Mouse (Mus musculus) limb, embryonic 12.5 days (tissue): ENCODE data around the gene Ldb1. TPM values are rescaled to one million over a fixed set of nuclear protein-coding genes. Genes with fewer than 3 reads are reported as not detected.
A peak's percentile ranks its signal among the peaks of the same experiment; 100 is the strongest.
"Not testable (repeated sequence)": the region's sequence is repeated elsewhere in the genome, so short reads cannot be mapped to it uniquely, and the experiment has no call there.

Source experiments
- ATAC-seq: fragments of 200-750 bp; cut with Nextera tagmentation; 2 replicates; pipeline ENCODE4 v1.8.0; 2017; ENCODE audit warnings: low read depth, moderate TSS enrichment; ENCODE audit not compliant: insufficient number of reproducible peaks, insufficient read depth, low FRiP score, low TSS enrichment
- H3K27ac ChIP-seq: fragments of 300-500 bp; sonication (generic); 2 replicates; pipeline ENCODE4 v1.5.1; 2016; ENCODE audit warnings: mild to moderate bottlenecking, moderate library complexity
- H3K27me3 ChIP-seq: fragments of 300-500 bp; sonication (generic); 2 replicates; pipeline ENCODE4 v1.6.1; 2016; ENCODE audit warnings: mild to moderate bottlenecking, moderate library complexity
- H3K36me3 ChIP-seq: fragments of 300-500 bp; sonication (generic); 2 replicates; pipeline ENCODE4 v1.6.1; 2016; ENCODE audit warnings: mild to moderate bottlenecking, moderate library complexity
- H3K4me1 ChIP-seq: fragments of 300-500 bp; sonication (generic); replicated peaks from 2 replicates; pipeline ENCODE4 v1.6.1; 2016
- H3K4me2 ChIP-seq: fragments of 300-500 bp; sonication (generic); 2 replicates; pipeline ENCODE4 v1.6.1; 2016; ENCODE audit warnings: mild to moderate bottlenecking, moderate library complexity
- H3K4me3 ChIP-seq: fragments of 300-500 bp; sonication (generic); replicated peaks from 2 replicates; pipeline ENCODE4 v1.5.1; 2016; ENCODE audit warnings: mild to moderate bottlenecking
- H3K9ac ChIP-seq: fragments of 300-500 bp; sonication (generic); replicated peaks from 2 replicates; pipeline ENCODE4 v1.6.1; 2016; ENCODE audit warnings: mild to moderate bottlenecking, moderate library complexity
- H3K9me3 ChIP-seq: fragments of 300-500 bp; sonication (generic); 2 replicates; pipeline ENCODE4 v1.6.1; 2016; ENCODE audit warnings: mild to moderate bottlenecking, moderate library complexity
- WGBS: fragments of 180-500 bp; shearing (Covaris S2); methylation state at CpG from one replicate; pipeline ENCODE4 v1.1.7; 2016; 5-methylcytosine and 5-hydroxymethylcytosine counted together
- polyA plus RNA-seq: library from polyadenylated mRNA; unstranded; fragments of >200 nt; fragmentation: Nextera tagmentation; extraction: Ambion mirVana; gene quantifications from 2 replicates; pipeline ENCODE4 v1.2.1, GENCODE M21; 2016

Gene Ldb1
- polyA plus RNA-seq, 1 experiment from 2014 or later, result 135 TPM

GRCm38 (mm10) chr19:45997785-45998693 is 47.0 kb downstream of the Ldb1 start, which contains the start of gene Armh3:
TSS of gene Armh3 (minus strand) at chr19:45998488.
- 2% methylated on average over 76 of the region's 76 CpGs for WGBS

DNA sequence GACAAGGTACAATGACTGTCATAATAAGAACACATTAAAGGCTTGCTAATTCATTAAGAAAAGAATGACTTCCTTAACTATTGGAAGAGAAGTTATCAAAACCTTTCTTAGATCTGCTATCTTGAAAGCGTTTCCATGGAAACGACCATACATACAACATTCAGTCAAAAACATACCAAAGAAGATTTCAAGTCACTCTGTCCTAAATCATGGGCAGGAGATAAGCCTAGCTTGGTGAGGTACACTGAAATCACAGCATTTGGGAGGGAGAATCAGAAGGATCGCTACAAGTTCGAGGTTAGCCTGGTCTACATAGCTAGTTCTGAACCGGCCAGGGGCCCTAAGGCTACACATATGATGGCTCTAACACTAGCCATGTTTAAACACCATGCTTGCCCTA is 47.6 kb downstream of the Ldb1 start:
- Histone ChIP-seq H3K9me3 (peaks cover 15% of the 10 kb centered on the region; the same call in 1 of the 2 replicates), H3K27me3 (0 out of 2 replicates have a peak, but pooled peaks cover 3% of the 10 kb centered on the region), H3K4me3 (peak overlapping the region; percentile 87), H3K9ac (peak overlapping the region; percentile 94; the same call in 1 of the 2 replicates), H3K4me1 (peaks cover 8% of the 10 kb centered on the region), H3K27ac (peak overlapping the region; percentile 94; the same call in 1 of the 2 replicates), H3K4me2 (peak overlapping the region; percentile 64), H3K36me3 (peaks cover 20% of the 10 kb centered on the region; the same call in 1 of the 2 replicates)
- no peak for ATAC-seq
- WGBS, result 68% methylated on average over 5 of the region's 5 CpGs

More at GRCm38 (mm10) chr19:45997785-45998693, 47.0 kb downstream of the Ldb1 start, which contains the start of gene Armh3:
- Histone ChIP-seq H3K9ac (peak within 1 kb of the TSS; percentile 94), H3K27ac (peak within 1 kb of the TSS; percentile 94), H3K4me1 (peaks cover 8% of the 10 kb centered on the region), H3K4me2 (peak within 1 kb of the TSS; percentile 64), H3K36me3 (peaks cover 20% of the 10 kb centered on the region; the same call in 1 of the 2 replicates), H3K27me3 (0 out of 2 replicates have a peak, but pooled peaks cover 4% of the 10 kb centered on the region), H3K9me3 (peaks cover 15% of the 10 kb centered on the region; the same call in 1 of the 2 replicates), H3K4me3 (peak within 1 kb of the TSS; percentile 87)
- ATAC-seq, result peak; percentile 92

DNA sequence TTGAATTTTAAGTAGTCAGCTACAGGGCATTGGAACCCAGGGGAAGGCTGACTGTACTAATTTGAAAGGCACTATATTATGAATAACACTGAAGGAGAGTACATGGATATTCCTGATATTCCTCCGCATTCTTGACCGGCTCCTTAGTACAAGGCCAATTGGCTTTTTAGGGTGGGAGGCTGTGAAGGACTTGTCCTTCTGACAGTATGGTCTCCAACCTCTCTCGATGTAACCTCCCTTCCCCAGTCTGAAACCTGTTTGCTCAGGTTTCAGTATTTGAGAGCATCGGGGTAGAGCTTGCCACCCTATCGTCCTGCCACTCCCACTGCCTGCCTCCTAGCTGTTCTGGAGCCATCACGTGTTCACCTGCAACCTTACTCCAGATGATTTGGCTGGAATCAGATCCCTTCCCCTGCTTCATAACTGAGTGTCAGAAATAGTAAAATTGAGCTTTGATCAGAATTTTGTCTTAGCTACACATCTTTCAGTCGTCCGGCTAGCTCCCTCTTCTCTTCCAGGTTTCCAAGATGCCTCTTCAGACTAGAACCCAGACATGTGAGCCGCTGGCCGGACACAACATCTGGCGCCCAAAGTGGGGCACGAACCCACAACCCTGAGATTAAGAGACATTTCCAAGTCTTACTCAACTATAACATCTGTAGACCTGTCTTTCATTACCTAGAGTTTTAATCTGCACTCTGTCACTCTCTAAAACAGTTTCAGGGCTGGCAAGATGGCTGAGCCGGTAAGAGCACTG is 50.9 kb downstream of the Ldb1 start:
- no peak overlapping the region for H3K27ac ChIP-seq
- H3K4me3 ChIP-seq, result no peak overlapping the region
- ATAC-seq, result no peak
- H3K4me1 ChIP-seq, result peaks cover 8% of the 10 kb centered on the region
- no peak overlapping the region for H3K4me2 ChIP-seq
- H3K36me3 ChIP-seq, result peaks cover 20% of the 10 kb centered on the region; the same call in 1 of the 2 replicates
- 94% methylated on average over 13 of the region's 13 CpGs for WGBS
- H3K9me3 ChIP-seq, result peaks cover 15% of the 10 kb centered on the region; the same call in 1 of the 2 replicates
- no peak overlapping the region for H3K9ac ChIP-seq
- no peaks in the 10 kb centered on the region for H3K27me3 ChIP-seq

GRCm38 (mm10) chr19:45993441-45993840 is 51.6 kb downstream of the Ldb1 start:
- H3K4me2 ChIP-seq, ATAC-seq, H3K9ac ChIP-seq, H3K4me1 ChIP-seq, H3K27me3 ChIP-seq, H3K27ac ChIP-seq, H3K4me3 ChIP-seq: not testable (repeated sequence)
- H3K9me3 ChIP-seq, result peaks cover 15% of the 10 kb centered on the region; the same call in 1 of the 2 replicates
- WGBS, result 81% methylated on average over 6 of the region's 6 CpGs
- H3K36me3 ChIP-seq, result peaks cover 22% of the 10 kb centered on the region; the same call in 1 of the 2 replicates

- Histone ChIP-seq H3K9ac (0 out of 2 replicates have a peak overlapping the region, but pooled peaks have one; percentile 12), H3K27me3 (no peaks in the 10 kb centered on the region), H3K4me2 (no peak overlapping the region), H3K4me1 (no peaks in the 10 kb centered on the region), H3K27ac (no peak overlapping the region), H3K36me3 (peaks cover 36% of the 10 kb centered on the region; the same call in 1 of the 2 replicates), H3K9me3 (peaks cover 15% of the 10 kb centered on the region; the same call in 1 of the 2 replicates), H3K4me3 (no peak overlapping the region)
- 95% methylated on average over 3 of the region's 3 CpGs for WGBS
- ATAC-seq, result no peak
These were observed 53.8 kb downstream of the Ldb1 start for GRCm38 (mm10) chr19:45991171-45991570.

- no peak overlapping the region for H3K4me2 ChIP-seq
- no peaks in the 10 kb centered on the region for H3K27me3 ChIP-seq
- 96% methylated on average over 3 of the region's 3 CpGs for WGBS
- H3K36me3 ChIP-seq, result peaks cover 17% of the 10 kb centered on the region; the same call in 1 of the 2 replicates
- H3K4me1 ChIP-seq, result no peaks in the 10 kb centered on the region
- no peak overlapping the region for H3K27ac ChIP-seq
- H3K9ac ChIP-seq, result no peak overlapping the region
- ATAC-seq, result no peak
- H3K4me3 ChIP-seq, result no peak overlapping the region
- H3K9me3 ChIP-seq, result no peaks in the 10 kb centered on the region
These were observed 56.8 kb downstream of the Ldb1 start for GRCm38 (mm10) chr19:45988238-45988637.

DNA sequence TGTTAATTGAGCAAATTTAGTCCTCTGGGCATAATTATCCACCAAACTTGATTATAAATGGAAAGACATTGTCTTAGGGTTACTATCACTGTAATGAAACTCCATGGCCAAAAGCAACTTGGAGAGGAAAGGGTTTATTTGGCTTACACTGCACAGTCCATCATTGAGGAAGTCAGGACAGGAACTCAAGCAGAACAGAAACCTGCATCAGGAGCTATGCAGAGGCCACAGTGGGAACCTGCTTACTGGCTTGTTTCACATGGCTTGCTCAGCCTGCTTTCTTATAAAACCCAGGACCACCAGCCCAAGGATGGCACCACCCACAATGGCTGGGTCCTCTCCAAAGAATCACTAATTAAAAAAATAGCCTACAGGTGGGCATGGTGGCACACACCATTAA is 60.6 kb downstream of the Ldb1 start:
- H3K27me3 ChIP-seq, result no peaks in the 10 kb centered on the region
- H3K4me2 ChIP-seq, result no peak overlapping the region
- no peak overlapping the region for H3K4me3 ChIP-seq
- H3K9me3 ChIP-seq, result no peaks in the 10 kb centered on the region
- peaks cover 17% of the 10 kb centered on the region; the same call in 1 of the 2 replicates for H3K36me3 ChIP-seq
- no peak overlapping the region for H3K27ac ChIP-seq
- H3K9ac ChIP-seq, result no peak overlapping the region
- no peak for ATAC-seq
- H3K4me1 ChIP-seq, result no peaks in the 10 kb centered on the region

Other genes starting within 250 kb of the Ldb1 start
- gene Kcnip2, start 229.2 kb downstream of the Ldb1 start, polyA plus RNA-seq, result 0.40 and 0.51 TPM in 2 replicates
- gene Armh3, start 46.7 kb downstream of the Ldb1 start, polyA plus RNA-seq, result 19.8 and 19.9 TPM in 2 replicates
- 6.4 and 7.2 TPM in 2 replicates for gene Hps6, start 41.7 kb downstream of the Ldb1 start, polyA plus RNA-seq
- gene Pprc1, start 328 bp downstream of the Ldb1 start, polyA plus RNA-seq, result 32.7 and 39.1 TPM in 2 replicates
- gene Nolc1, start 30.6 kb upstream of the Ldb1 start, polyA plus RNA-seq, result 107 TPM in 2 replicates
- 0.40 and 0.53 TPM in 2 replicates for gene Elovl3, start 86.7 kb upstream of the Ldb1 start, polyA plus RNA-seq
- gene Pitx3, start 103.1 kb upstream of the Ldb1 start, polyA plus RNA-seq, result 8.7 and 9.5 TPM in 2 replicates
- gene Gbf1, start 107.3 kb upstream of the Ldb1 start, polyA plus RNA-seq, result 57.4 and 63.0 TPM in 2 replicates